Mouse (Mus musculus) megakaryocyte, embryonic 14.5 days (primary cell): ENCODE data around the gene Dusp12.

Experiments
- FLI1 ChIP-seq: IDR thresholded peaks from 2 replicates; pipeline ENCODE4 v1.6.1; 2012; ENCODE audit warnings: low read length, inconsistent platforms, mixed read lengths
- GATA1 ChIP-seq: IDR thresholded peaks from 3 replicates; pipeline ENCODE4 v1.6.1; 2012; ENCODE audit warnings: mixed read lengths, low read length, inconsistent platforms, borderline replicate concordance

DNA sequence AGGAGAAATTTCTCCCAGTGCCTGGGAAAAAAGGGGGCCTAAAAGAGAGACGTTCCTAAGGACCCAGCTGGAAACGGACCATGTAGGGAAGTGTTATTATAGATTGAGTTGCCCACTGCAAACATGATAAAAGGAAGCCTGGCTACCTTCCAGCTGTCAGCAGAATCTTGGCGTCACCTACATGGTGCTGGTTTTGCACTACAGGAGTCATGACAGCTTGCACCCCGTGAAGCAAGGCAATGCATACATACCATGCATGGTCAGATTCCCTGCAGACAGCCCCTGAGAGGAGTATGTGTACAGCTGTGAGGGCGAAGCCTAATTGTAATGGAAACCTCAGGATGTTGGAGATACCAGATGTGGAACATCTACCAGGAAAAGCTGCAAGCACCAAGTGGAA is 30.3 kb upstream of the Dusp12 start:
- TF ChIP-seq GATA1 (no peak), FLI1 (no peak)
